Mouse (Mus musculus): ENCODE measurements at regions not wholly inside any gene's neighbourhood (a gene's known extent, or its start where the extent isn't known, plus 50 kb on each side); places are given as distances from the start of the nearest gene placed in this dataset.

DNA sequence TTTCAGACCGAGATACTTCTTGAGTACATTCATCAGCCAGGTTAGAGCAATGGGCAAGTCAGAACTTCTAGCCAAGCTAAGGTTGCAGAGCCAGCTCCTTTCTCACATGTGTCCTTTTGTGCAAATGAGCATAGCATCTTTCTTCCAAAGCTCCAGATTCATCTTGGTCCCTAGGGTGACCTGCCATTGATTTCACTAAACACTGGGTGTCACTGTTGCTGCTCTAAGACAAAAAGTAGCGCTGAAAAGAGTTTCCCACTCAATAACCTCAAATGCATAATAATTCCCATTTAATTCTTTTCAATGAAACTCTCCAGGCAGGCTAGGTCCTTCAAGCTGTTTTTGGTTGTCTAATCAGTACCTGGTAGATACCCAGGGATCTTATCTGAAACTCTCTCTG lies 688.6 kb upstream of the BB014433 start:
- no peak for TF ChIP-seq CTCF (IDR thresholded peaks at IDR 0.05; ENCODE audit: borderline replicate concordance, insufficient read depth, low read depth, low read length)
- no peak for TF ChIP-seq POLR2A (IDR thresholded peaks at IDR 0.05; ENCODE audit: borderline replicate concordance, insufficient read depth, low read length)
